Mouse (Mus musculus): ENCODE results near the gene Slc6a6.

DNA sequence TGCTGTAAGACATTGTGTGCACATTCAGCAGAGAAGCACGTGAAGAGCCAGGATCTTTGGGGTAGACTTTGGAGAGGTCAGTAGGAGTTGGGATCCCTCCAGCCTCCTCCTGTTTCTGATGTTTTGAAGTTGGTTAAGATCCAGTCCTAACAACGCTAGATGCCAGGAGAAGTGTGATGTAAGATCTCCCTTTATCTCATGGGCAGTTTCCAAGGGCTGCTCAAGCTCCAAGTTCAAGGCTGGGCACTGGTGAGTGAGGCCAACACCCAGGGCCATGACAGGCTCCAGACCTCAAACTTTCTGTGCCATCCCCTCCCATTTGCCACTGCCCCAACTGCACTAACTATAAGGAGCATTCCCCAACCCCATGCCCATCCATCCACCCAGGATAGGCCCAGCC is 49.0 kb upstream of the Slc6a6 start:
- TF ChIP-seq POLR2A (IDR thresholded peaks at IDR 0.05; ENCODE audit: extremely low read depth, insufficient read depth, low read length), result no peak
- no peak for TF ChIP-seq CTCF (IDR thresholded peaks at IDR 0.05; ENCODE audit: extremely low read depth, insufficient read depth, low read length)

Data from cortical plate, adult 2 months (tissue).